13 mouse cellular contexts compared by ENCODE assay signal in genomic region chr7:137010451-137010850, GRCm38 (mm10).
"Had no signal": no experiment of that assay in that cellular context is flagged by ENCODE, and none has a peak within 500 bp of the region (broad histone marks: within the 10 kb centered on the region; RNA-seq: fewer than 3 reads in every experiment).

No protein-coding gene starts in this region.

- H3K4me3 ChIP-seq: limb, embryonic 15.5 days; liver, embryonic 12.5 days; midbrain, embryonic 10.5 days; myocyte; neural tube, embryonic 15.5 days had no signal

- H3K9ac ChIP-seq: limb, embryonic 15.5 days; liver, embryonic 12.5 days; lung, embryonic 14.5 days; neural tube, embryonic 15.5 days had no signal

- H3K36me3 ChIP-seq: limb, embryonic 15.5 days; liver, embryonic 12.5 days; midbrain, embryonic 10.5 days; neural tube, embryonic 15.5 days had no signal

- H3K4me1 ChIP-seq: liver, embryonic 12.5 days had no signal

- DNase-seq: kidney, postnatal 36 days; layer of hippocampus, adult 9-11 months; lung, postnatal 10 days; lung, postnatal 4 days; midbrain, embryonic 14.5 days; thymus, postnatal 4 days had no signal

- ATAC-seq: liver, embryonic 12.5 days had no signal

- H3K27ac ChIP-seq: limb, embryonic 15.5 days; liver, embryonic 12.5 days; midbrain, embryonic 10.5 days; neural tube, embryonic 15.5 days; stomach, postnatal 0 days had no signal

- H3K9me3 ChIP-seq: limb, embryonic 15.5 days; liver, embryonic 12.5 days; midbrain, embryonic 10.5 days; neural tube, embryonic 15.5 days had no signal

- H3K27me3 ChIP-seq: liver, embryonic 12.5 days; neural tube, embryonic 15.5 days had no signal

- H3K4me2 ChIP-seq: limb, embryonic 15.5 days; liver, embryonic 12.5 days; lung, embryonic 14.5 days; neural tube, embryonic 15.5 days had no signal
